Mouse (Mus musculus) olfactory bulb, adult 2 months (tissue): Measurements from ENCODE around the gene Fnip2.

ENCODE experiments used
- CTCF ChIP-seq: fragments of 200-500 bp; IDR thresholded peaks from 2 replicates; pipeline ENCODE4 v1.5.1; 2012; ENCODE audit warnings: low read depth, mild to moderate bottlenecking, low read length, moderate library complexity; ENCODE audit not compliant: insufficient read depth
- POLR2A ChIP-seq: fragments of 200-500 bp; IDR thresholded peaks from 2 replicates; pipeline ENCODE4 v1.6.1; 2012; ENCODE audit warnings: mild to moderate bottlenecking, low read depth, low read length, moderate library complexity; ENCODE audit not compliant: insufficient read depth

- TF ChIP-seq CTCF (no peak), POLR2A (no peak)
Measured at GRCm38 (mm10) chr3:79564875-79565606, 2.6 kb downstream of the Fnip2 start.
